Mouse (Mus musculus) hindlimb bud, embryonic 11.5 days (tissue): ENCODE measurements around the gene Capn12.

ENCODE experiments used
- DNase-seq: peaks from one replicate; pipeline ENCODE4 v3.0.0-alpha.2; 2012; ENCODE audit warnings: low read depth, low spot score; ENCODE audit errors: extremely low spot score

Capn12 gene

GRCm38 (mm10) chr7:28941542-28941941, 60.3 kb downstream of the Capn12 start:
- DNase-seq = no peak
